Mouse (Mus musculus): ENCODE measurements at regions not wholly inside any gene's neighbourhood (a gene's known extent, or its start where the extent isn't known, plus 50 kb on each side); places are given as distances from the start of the nearest gene placed in this dataset.

- Histone ChIP-seq H3K27me3 (ENCODE audit: control insufficient read depth, insufficient read depth, low read length) (no peaks in the 10 kb centered on the region), H3K4me3 (replicated peaks; ENCODE audit: insufficient read depth, low read depth, low read length) (no peak overlapping the region), H3K27ac (ENCODE audit: insufficient read depth, low read length) (no peak overlapping the region), H3K4me1 (ENCODE audit: control insufficient read depth, insufficient read depth, low read length) (no peaks in the 10 kb centered on the region)
- no peak for DNase-seq
- TF ChIP-seq CTCF (IDR thresholded peaks at IDR 0.05; ENCODE audit: borderline replicate concordance, insufficient read depth, low read depth, low read length) (no peak), POLR2A (IDR thresholded peaks at IDR 0.05; ENCODE audit: borderline replicate concordance, insufficient read depth, low read length) (no peak)
- WGBS = 60% methylated on average over 5 of the region's 5 CpGs
Observed at GRCm38 (mm10) chr2:10839976-10840375, 331.9 kb upstream of the Prkcq start.

- Histone ChIP-seq H3K4me1 (ENCODE audit: control insufficient read depth, insufficient read depth, low read length) (no peaks in the 10 kb centered on the region), H3K4me3 (replicated peaks; ENCODE audit: insufficient read depth, low read depth, low read length) (no peak overlapping the region), H3K27me3 (ENCODE audit: control insufficient read depth, insufficient read depth, low read length) (no peaks in the 10 kb centered on the region), H3K27ac (ENCODE audit: insufficient read depth, low read length) (no peak overlapping the region)
- 79% methylated on average over 8 of the region's 8 CpGs for WGBS
- no peak for DNase-seq
- TF ChIP-seq CTCF (IDR thresholded peaks at IDR 0.05; ENCODE audit: borderline replicate concordance, insufficient read depth, low read depth, low read length) (no peak), POLR2A (IDR thresholded peaks at IDR 0.05; ENCODE audit: borderline replicate concordance, insufficient read depth, low read length) (no peak)
Observed at GRCm38 (mm10) chr2:10861654-10862292, 310.1 kb upstream of the Prkcq start.

GRCm38 (mm10) chr2:10864451-10864850 is 307.5 kb upstream of the Prkcq start:
- Histone ChIP-seq H3K27me3 (ENCODE audit: control insufficient read depth, insufficient read depth, low read length) (no peaks in the 10 kb centered on the region), H3K4me1 (ENCODE audit: control insufficient read depth, insufficient read depth, low read length) (no peaks in the 10 kb centered on the region), H3K4me3 (replicated peaks; ENCODE audit: insufficient read depth, low read depth, low read length) (no peak overlapping the region), H3K27ac (ENCODE audit: insufficient read depth, low read length) (no peak overlapping the region)
- DNase-seq = no peak
- no peak for TF ChIP-seq POLR2A (IDR thresholded peaks at IDR 0.05; ENCODE audit: borderline replicate concordance, insufficient read depth, low read length)
- TF ChIP-seq CTCF (IDR thresholded peaks at IDR 0.05; ENCODE audit: borderline replicate concordance, insufficient read depth, low read depth, low read length) = no peak
- 82% methylated on average over 2 of the region's 2 CpGs for WGBS

- H3K4me1 ChIP-seq (ENCODE audit: control insufficient read depth, insufficient read depth, low read length) = peaks cover 3% of the 10 kb centered on the region; the same call in 1 of the 2 replicates
- no peak overlapping the region for H3K27ac ChIP-seq (ENCODE audit: insufficient read depth, low read length)
- H3K4me3 ChIP-seq (replicated peaks; ENCODE audit: insufficient read depth, low read depth, low read length) = no peak overlapping the region
- DNase-seq = peak in 1 of 2 experiments; percentile 12
- no peaks in the 10 kb centered on the region for H3K27me3 ChIP-seq (ENCODE audit: control insufficient read depth, insufficient read depth, low read length)
- 50% methylated on average over 4 of the region's 4 CpGs for WGBS
- TF ChIP-seq CTCF (IDR thresholded peaks at IDR 0.05; ENCODE audit: borderline replicate concordance, insufficient read depth, low read depth, low read length) = no peak
- no peak for TF ChIP-seq POLR2A (IDR thresholded peaks at IDR 0.05; ENCODE audit: borderline replicate concordance, insufficient read depth, low read length)
Observed at GRCm38 (mm10) chr2:10874303-10874702, 297.6 kb upstream of the Prkcq start.

GRCm38 (mm10) chr2:10901926-10902325 is 270.0 kb upstream of the Prkcq start:
- 24% methylated on average over 3 of the region's 3 CpGs for WGBS
- no peaks in the 10 kb centered on the region for H3K27me3 ChIP-seq (ENCODE audit: control insufficient read depth, insufficient read depth, low read length)
- H3K4me1 ChIP-seq (ENCODE audit: control insufficient read depth, insufficient read depth, low read length) = peaks cover 2% of the 10 kb centered on the region; the same call in 1 of the 2 replicates
- no peak overlapping the region for H3K4me3 ChIP-seq (replicated peaks; ENCODE audit: insufficient read depth, low read depth, low read length)
- peak in 1 of 2 experiments; percentile 15 for DNase-seq
- TF ChIP-seq CTCF (IDR thresholded peaks at IDR 0.05; ENCODE audit: borderline replicate concordance, insufficient read depth, low read depth, low read length) = no peak
- no peak for TF ChIP-seq POLR2A (IDR thresholded peaks at IDR 0.05; ENCODE audit: borderline replicate concordance, insufficient read depth, low read length)
- H3K27ac ChIP-seq (ENCODE audit: insufficient read depth, low read length) = no peak overlapping the region

- DNase-seq = no peak
- Histone ChIP-seq H3K4me1 (ENCODE audit: control insufficient read depth, insufficient read depth, low read length) (no peaks in the 10 kb centered on the region), H3K27me3 (ENCODE audit: control insufficient read depth, insufficient read depth, low read length) (no peaks in the 10 kb centered on the region), H3K4me3 (replicated peaks; ENCODE audit: insufficient read depth, low read depth, low read length) (no peak overlapping the region), H3K27ac (ENCODE audit: insufficient read depth, low read length) (no peak overlapping the region)
- TF ChIP-seq POLR2A (IDR thresholded peaks at IDR 0.05; ENCODE audit: borderline replicate concordance, insufficient read depth, low read length) (no peak), CTCF (IDR thresholded peaks at IDR 0.05; ENCODE audit: borderline replicate concordance, insufficient read depth, low read depth, low read length) (no peak)
Observed at GRCm38 (mm10) chr2:10919955-10920354, 252.0 kb upstream of the Prkcq start.

GRCm38 (mm10) chr2:10920686-10921485 is 251.0 kb upstream of the Prkcq start:
- WGBS = 72% methylated on average over 8 of the region's 8 CpGs
- H3K27ac ChIP-seq (ENCODE audit: insufficient read depth, low read length) = no peak overlapping the region
- H3K4me3 ChIP-seq (replicated peaks; ENCODE audit: insufficient read depth, low read depth, low read length) = no peak overlapping the region
- no peaks in the 10 kb centered on the region for H3K4me1 ChIP-seq (ENCODE audit: control insufficient read depth, insufficient read depth, low read length)
- no peak for DNase-seq
- no peaks in the 10 kb centered on the region for H3K27me3 ChIP-seq (ENCODE audit: control insufficient read depth, insufficient read depth, low read length)
- TF ChIP-seq CTCF (IDR thresholded peaks at IDR 0.05; ENCODE audit: borderline replicate concordance, insufficient read depth, low read depth, low read length) (no peak), POLR2A (IDR thresholded peaks at IDR 0.05; ENCODE audit: borderline replicate concordance, insufficient read depth, low read length) (no peak)
